Mouse (Mus musculus): ENCODE results near the gene Paqr9. TPM values are rescaled to one million over a fixed set of nuclear protein-coding genes. Genes with fewer than 3 reads are reported as not detected.
A peak's percentile ranks its signal among the peaks of the same experiment; 100 is the strongest.

Gene Paqr9
- polyA plus RNA-seq, 2 experiments, result 7.5 to 12.2 TPM

DNA sequence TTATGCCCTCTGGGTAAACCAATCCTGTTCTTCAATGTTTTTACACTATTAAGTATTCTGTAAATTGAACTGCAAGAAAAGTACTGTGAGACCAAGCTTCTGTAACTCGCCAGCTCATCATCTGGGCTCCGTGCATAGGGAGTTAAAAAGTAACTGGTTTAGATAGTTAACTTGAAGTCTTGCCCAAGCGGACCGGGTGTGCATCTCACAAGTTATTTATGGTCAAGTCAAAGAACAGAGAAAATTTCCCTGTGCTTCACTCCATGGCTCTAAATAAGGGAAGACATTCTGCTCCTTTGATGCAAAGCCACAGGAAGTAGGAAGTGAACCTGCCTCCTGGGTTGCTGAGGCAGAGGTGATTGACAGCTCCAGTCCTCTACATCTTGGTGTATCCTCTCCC lies 34.8 kb downstream of the Paqr9 start:
- no peaks in the 10 kb centered on the region; the same call in 1 of the 2 replicates for H3K27me3 ChIP-seq (ENCODE audit: control insufficient read depth, insufficient read depth, low read length)
- H3K9me3 ChIP-seq (ENCODE audit: control insufficient read depth, low read length), result no peaks in the 10 kb centered on the region
- no peak overlapping the region for H3K9ac ChIP-seq (replicated peaks)
- ATAC-seq (ENCODE audit: insufficient read depth), result no peak
- WGBS (ENCODE audit: insufficient replicate concordance), result 56% methylated on average over 4 of the region's 4 CpGs
- H3K36me3 ChIP-seq (replicated peaks; ENCODE audit: control insufficient read depth, insufficient read depth, low read depth), result no peaks in the 10 kb centered on the region
- H3K4me3 ChIP-seq (ENCODE audit: insufficient read depth in 1 of 2, low read depth in 2 of 2, low read length in 2 of 2), result no peak overlapping the region
- no peak for DNase-seq (ENCODE audit: low read depth in 3 of 3, low spot score in 3 of 3)
- H3K4me2 ChIP-seq (ENCODE audit: low read depth), result no peak overlapping the region
- no peaks in the 10 kb centered on the region for H3K4me1 ChIP-seq (replicated peaks; ENCODE audit: control insufficient read depth in 2 of 2, insufficient read depth in 2 of 2, low read length in 1 of 2)
- no peak overlapping the region for H3K27ac ChIP-seq
- TF ChIP-seq EP300 (IDR thresholded peaks at IDR 0.05; ENCODE audit: low read depth) (no peak), CTCF (IDR thresholded peaks at IDR 0.05; ENCODE audit: low read depth) (no peak)

DNA sequence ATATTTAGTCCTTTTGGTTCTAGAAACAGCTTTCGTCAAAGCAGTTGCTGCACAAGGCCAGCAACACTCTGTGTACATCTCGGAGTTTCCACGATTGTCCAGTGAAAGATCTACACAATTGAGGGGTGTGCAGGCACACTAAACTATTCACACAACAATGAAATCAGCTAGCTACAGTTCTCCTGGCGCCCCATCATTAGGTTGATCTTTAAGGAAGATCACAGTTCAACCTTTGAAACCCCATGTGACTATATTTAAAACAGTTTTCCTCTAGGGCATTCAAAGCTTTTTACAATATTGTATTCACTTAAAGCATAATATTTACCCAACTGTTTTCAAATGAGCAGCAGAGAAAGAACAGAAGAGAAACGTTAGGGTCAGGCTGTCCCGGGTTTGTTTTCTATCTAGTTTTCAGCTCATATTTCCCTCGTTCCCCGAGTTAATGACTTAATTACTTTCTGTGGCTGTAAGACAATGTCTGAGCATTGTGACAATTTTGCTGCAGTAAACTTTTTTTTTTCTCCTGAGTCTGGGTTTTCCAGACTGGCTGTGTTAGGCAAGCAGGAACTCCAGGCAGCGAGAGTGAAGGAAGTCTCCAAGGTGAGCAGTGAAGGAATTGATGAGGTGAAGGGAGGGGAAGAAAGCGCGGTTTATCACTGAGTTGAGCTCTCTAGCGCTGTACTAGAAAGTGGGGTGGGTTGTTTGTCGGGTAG lies 38.2 kb downstream of the Paqr9 start:
- TF ChIP-seq CTCF (IDR thresholded peaks at IDR 0.05; ENCODE audit: low read depth) (no peak), EP300 (IDR thresholded peaks at IDR 0.05; ENCODE audit: low read depth) (no peak)
- 48% methylated on average over 13 of the region's 13 CpGs for WGBS (ENCODE audit: insufficient replicate concordance)
- H3K36me3 ChIP-seq (replicated peaks; ENCODE audit: control insufficient read depth, insufficient read depth, low read depth), result no peaks in the 10 kb centered on the region
- no peaks in the 10 kb centered on the region for H3K4me1 ChIP-seq (replicated peaks; ENCODE audit: control insufficient read depth in 2 of 2, insufficient read depth in 2 of 2, low read length in 1 of 2)
- H3K9me3 ChIP-seq (ENCODE audit: control insufficient read depth, low read length), result no peaks in the 10 kb centered on the region
- no peak overlapping the region for H3K4me3 ChIP-seq (ENCODE audit: insufficient read depth in 1 of 2, low read depth in 2 of 2, low read length in 2 of 2)
- ATAC-seq (ENCODE audit: insufficient read depth) (no peak), DNase-seq (ENCODE audit: low read depth in 3 of 3, low spot score in 3 of 3) (no peak)
- H3K27ac ChIP-seq, result no peak overlapping the region
- H3K4me2 ChIP-seq (ENCODE audit: low read depth), result no peak overlapping the region
- H3K9ac ChIP-seq (replicated peaks), result no peak overlapping the region
- H3K27me3 ChIP-seq (ENCODE audit: control insufficient read depth, insufficient read depth, low read length), result no peaks in the 10 kb centered on the region; the same call in 1 of the 2 replicates

DNA sequence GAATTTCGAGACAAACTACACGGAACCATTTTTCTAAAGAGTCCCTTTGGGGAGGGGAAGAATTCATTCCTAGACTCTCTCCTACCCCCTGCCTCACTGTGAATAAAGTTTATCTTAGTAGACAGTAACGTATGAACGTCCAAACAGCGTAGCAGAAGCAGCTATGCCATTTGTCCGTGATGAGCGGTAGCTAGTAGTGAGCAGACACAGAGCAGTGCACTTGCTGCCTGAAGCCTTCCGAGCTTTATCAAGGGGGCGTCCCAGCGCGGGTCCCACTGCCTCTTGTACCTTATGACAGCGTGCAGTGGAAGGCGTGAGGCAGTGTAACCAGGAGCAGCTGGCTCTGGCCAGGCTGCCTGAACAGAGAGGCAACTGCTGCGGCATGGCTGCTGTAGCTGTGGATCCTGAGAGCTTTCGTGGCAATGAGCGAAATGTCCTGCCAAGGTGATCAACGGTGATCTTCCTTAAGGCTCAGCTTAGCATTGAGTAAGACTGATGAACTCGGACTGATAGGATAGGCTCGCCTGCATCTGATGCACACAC lies 38.8 kb downstream of the Paqr9 start:
- ATAC-seq (ENCODE audit: insufficient read depth) (no peak), DNase-seq (ENCODE audit: low read depth in 3 of 3, low spot score in 3 of 3) (no peak)
- Histone ChIP-seq H3K9ac (replicated peaks) (no peak overlapping the region), H3K4me3 (ENCODE audit: insufficient read depth in 1 of 2, low read depth in 2 of 2, low read length in 2 of 2) (no peak overlapping the region), H3K36me3 (replicated peaks; ENCODE audit: control insufficient read depth, insufficient read depth, low read depth) (no peaks in the 10 kb centered on the region), H3K27me3 (ENCODE audit: control insufficient read depth, insufficient read depth, low read length) (no peaks in the 10 kb centered on the region; the same call in 1 of the 2 replicates), H3K27ac (no peak overlapping the region), H3K4me1 (replicated peaks; ENCODE audit: control insufficient read depth in 2 of 2, insufficient read depth in 2 of 2, low read length in 1 of 2) (no peaks in the 10 kb centered on the region), H3K4me2 (ENCODE audit: low read depth) (peak overlapping the region; percentile 25; the same call in 1 of the 2 replicates), H3K9me3 (ENCODE audit: control insufficient read depth, low read length) (no peaks in the 10 kb centered on the region)
- WGBS (ENCODE audit: insufficient replicate concordance), result 47% methylated on average over 19 of the region's 19 CpGs
- no peak for TF ChIP-seq CTCF (IDR thresholded peaks at IDR 0.05; ENCODE audit: low read depth)
- no peak for TF ChIP-seq EP300 (IDR thresholded peaks at IDR 0.05; ENCODE audit: low read depth)

DNA sequence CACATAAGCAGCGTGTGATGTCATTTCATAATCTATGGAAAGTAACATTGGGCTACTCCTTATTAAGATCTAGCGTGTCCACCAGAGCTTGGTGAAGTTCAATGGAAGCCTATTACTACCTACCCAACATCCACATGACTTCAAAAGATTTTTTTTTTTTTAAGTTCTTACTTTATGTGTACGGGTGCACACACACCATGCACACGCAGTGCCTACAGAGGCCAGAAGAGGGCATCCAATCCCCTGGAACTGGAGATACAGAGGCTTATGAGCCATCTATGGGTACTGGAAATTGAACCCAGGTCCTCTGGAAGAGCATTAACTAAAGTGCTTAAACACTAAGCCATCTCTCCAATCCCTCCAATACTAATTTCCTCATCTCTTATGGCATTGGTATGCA lies 39.9 kb downstream of the Paqr9 start:
- H3K27ac ChIP-seq, result no peak overlapping the region
- no peaks in the 10 kb centered on the region; the same call in 1 of the 2 replicates for H3K27me3 ChIP-seq (ENCODE audit: control insufficient read depth, insufficient read depth, low read length)
- H3K9me3 ChIP-seq (ENCODE audit: control insufficient read depth, low read length), result no peaks in the 10 kb centered on the region
- no peak for DNase-seq (ENCODE audit: low read depth in 3 of 3, low spot score in 3 of 3)
- H3K4me3 ChIP-seq (ENCODE audit: insufficient read depth in 1 of 2, low read depth in 2 of 2, low read length in 2 of 2), result no peak overlapping the region
- no peak for ATAC-seq (ENCODE audit: insufficient read depth)
- 61% methylated on average over 4 of the region's 4 CpGs for WGBS (ENCODE audit: insufficient replicate concordance)
- no peak overlapping the region for H3K9ac ChIP-seq (replicated peaks)
- no peaks in the 10 kb centered on the region for H3K36me3 ChIP-seq (replicated peaks; ENCODE audit: control insufficient read depth, insufficient read depth, low read depth)
- TF ChIP-seq CTCF (IDR thresholded peaks at IDR 0.05; ENCODE audit: low read depth), result peak; percentile 59
- no peak for TF ChIP-seq EP300 (IDR thresholded peaks at IDR 0.05; ENCODE audit: low read depth)
- no peak overlapping the region for H3K4me2 ChIP-seq (ENCODE audit: low read depth)
- H3K4me1 ChIP-seq (replicated peaks; ENCODE audit: control insufficient read depth in 2 of 2, insufficient read depth in 2 of 2, low read length in 1 of 2), result no peaks in the 10 kb centered on the region

DNA sequence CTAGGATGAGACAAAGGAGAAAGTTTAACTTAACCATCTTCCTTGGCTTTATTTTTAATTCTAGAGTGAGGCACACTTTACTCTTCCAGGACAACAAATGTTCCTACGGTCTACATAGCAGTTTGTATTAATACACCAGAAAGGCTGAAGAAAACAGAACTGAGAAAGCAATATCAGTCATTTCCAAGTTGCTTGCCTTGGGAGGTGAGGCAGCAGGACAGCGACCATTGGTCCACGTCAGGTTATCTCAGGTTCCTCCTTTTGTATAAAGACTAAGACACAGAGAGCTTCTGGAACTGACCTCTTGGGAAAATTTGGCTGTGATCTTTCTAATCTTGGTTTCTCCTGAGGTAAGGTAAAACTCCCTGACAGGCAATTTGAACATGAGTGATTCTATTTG lies 43.4 kb downstream of the Paqr9 start:
- Histone ChIP-seq H3K9me3 (ENCODE audit: control insufficient read depth, low read length) (no peaks in the 10 kb centered on the region), H3K27me3 (ENCODE audit: control insufficient read depth, insufficient read depth, low read length) (no peaks in the 10 kb centered on the region; the same call in 1 of the 2 replicates), H3K9ac (replicated peaks) (no peak overlapping the region), H3K36me3 (replicated peaks; ENCODE audit: control insufficient read depth, insufficient read depth, low read depth) (no peaks in the 10 kb centered on the region), H3K4me1 (replicated peaks; ENCODE audit: control insufficient read depth in 2 of 2, insufficient read depth in 2 of 2, low read length in 1 of 2) (no peaks in the 10 kb centered on the region), H3K4me2 (ENCODE audit: low read depth) (no peak overlapping the region), H3K4me3 (ENCODE audit: insufficient read depth in 1 of 2, low read depth in 2 of 2, low read length in 2 of 2) (no peak overlapping the region), H3K27ac (no peak overlapping the region)
- no peak for DNase-seq (ENCODE audit: low read depth in 3 of 3, low spot score in 3 of 3)
- TF ChIP-seq EP300 (IDR thresholded peaks at IDR 0.05; ENCODE audit: low read depth) (no peak), CTCF (IDR thresholded peaks at IDR 0.05; ENCODE audit: low read depth) (no peak)
- no peak for ATAC-seq (ENCODE audit: insufficient read depth)
- WGBS (ENCODE audit: insufficient replicate concordance), result 42% methylated on average over 3 of the region's 3 CpGs
